Mouse (Mus musculus): ENCODE data around the gene Rgl1.

Gene Rgl1

DNA sequence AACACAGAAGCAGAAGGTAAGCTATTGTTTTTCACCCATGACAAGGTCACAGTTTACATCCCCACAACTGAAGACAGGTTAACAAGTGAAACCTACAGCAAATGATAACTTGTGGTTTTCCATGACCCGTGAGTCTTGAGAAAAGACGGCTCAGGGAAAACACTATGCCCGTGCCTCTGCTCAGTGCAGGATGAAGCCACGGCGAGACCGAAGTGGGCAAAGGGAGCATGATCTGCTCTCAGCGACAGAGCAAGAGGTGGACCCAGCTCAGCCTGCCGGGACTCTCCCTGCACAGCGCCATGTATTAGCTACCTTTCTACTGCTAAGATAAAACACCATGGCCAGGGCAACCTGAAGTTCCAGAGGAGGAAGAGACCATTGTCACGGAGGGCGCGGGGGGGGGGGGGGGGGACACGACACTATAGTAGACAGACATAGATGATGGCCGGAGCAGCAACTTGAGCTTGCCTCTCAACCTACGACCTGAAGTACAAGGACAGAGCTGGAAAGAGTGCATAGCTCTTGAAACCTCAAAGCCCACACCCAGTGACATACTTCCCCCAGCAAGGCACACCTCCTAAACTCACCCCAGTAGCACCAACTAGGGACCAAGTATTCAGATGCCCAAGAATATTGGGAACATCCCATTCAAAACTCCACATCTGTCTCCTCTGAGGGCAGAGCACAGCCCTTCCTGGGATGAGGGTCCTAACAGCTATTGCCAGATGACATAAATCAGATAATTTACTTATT lies 174.2 kb downstream of the Rgl1 start:
- no peak for DNase-seq (ENCODE audit: extremely low read depth, low read depth)

DNA sequence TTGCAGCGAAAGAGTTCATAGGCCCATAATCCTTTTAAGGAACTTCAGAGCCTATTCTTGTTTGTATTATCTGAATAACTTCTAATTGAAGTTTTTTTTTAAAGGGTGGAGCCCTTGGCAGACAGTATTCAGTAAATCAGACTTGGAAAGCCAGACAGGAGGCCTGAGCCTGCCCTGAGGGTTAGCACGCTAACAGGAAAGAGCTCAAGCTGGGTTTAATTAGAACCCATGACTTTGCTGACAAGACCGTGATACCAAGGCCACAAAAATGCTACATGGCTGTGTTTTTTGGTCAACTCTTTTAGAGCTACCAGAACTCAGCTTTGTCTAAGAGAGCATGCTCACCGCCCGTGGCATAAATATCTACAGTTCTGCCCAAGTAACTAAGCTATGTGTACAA lies 175.8 kb downstream of the Rgl1 start:
- no peak for DNase-seq (ENCODE audit: extremely low read depth, low read depth)

DNA sequence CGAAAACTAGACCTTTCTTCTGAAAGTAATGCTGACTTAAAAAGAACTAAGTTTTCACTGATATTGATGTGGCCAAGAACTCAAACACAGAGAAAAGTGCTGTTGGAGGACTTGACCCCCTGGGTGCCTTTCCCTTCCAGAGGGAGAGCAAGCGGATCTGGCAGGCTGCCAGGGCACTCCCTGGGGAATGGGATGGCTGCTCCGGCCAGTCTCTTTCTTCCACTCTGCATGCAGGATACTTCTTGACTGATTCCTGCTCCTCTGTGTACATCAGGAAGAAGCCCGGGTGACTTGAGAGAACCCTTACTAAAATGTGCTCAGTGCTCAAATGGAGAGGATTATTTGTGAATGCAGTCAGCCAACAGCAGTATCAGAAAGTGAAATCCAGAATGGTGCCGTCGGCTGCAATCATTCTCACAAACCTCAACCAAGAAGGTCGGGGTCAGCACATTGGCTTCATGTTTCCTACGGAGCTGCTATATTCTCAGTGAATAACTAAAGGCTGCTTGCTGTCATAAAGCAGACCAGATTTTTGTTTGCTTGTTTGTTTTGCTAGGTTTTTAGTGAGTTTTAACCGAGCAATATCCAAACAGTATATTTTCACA lies 176.7 kb downstream of the Rgl1 start:
- no peak for DNase-seq (ENCODE audit: extremely low read depth, low read depth)

GRCm38 (mm10) chr1:152587431-152587830 lies 178.7 kb downstream of the Rgl1 start:
- DNase-seq (ENCODE audit: extremely low read depth, low read depth) = no peak

- no peak for DNase-seq (ENCODE audit: extremely low read depth, low read depth)
These were observed 180.7 kb downstream of the Rgl1 start for GRCm38 (mm10) chr1:152585385-152585984.

DNA sequence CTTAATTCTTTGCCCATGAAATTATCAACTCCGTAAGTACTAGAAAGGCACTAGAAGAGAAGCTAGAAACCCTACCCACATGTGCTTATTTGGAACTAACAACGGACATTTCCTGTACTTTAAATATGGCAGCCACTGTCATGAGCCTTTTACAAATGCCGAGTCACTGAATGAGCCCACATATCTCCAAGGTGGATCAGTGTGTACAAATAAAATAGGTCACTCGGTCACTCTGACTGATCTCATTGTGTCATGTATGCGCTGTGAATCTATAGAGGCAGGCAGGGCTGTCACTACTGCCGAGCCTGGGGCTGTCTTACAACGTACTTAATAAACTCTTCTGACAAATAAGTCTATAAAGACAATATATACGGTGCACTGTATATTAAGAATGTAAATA lies 181.2 kb downstream of the Rgl1 start:
- no peak for DNase-seq (ENCODE audit: extremely low read depth, low read depth)

GRCm38 (mm10) chr1:152581127-152581905 lies 184.8 kb downstream of the Rgl1 start:
- no peak for DNase-seq (ENCODE audit: extremely low read depth, low read depth)

- DNase-seq (ENCODE audit: extremely low read depth, low read depth) = no peak
These were observed 187.2 kb downstream of the Rgl1 start for GRCm38 (mm10) chr1:152578944-152579343.

DNA sequence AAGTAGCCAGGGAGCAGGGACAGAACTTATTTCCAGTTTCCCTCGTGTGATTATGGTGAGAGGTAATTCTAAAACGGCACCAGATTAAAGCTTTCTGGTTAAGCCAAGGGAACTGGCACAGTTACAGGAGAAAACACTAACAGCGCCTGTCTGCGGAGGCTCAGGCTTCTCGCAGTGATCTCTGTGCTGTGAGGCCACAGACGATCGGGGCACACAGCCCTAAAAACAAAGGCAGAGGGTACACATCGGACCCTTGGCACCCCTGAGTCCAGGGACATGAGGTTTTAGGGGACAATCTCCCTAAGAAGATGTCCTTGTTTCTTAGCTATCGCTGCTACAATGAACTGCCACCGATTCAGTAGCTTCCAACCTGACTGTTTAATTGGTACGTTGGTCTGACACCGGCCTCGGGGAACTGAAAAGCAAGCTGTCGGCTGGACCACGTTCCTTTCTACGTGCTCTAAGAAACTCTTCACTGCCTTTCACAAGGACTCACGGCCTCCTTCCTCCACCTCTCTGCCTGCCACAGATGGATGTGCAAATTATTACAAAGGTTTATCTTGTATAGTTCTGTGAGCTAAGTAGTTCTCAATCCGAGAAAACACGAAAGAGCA lies 187.9 kb downstream of the Rgl1 start:
- DNase-seq (ENCODE audit: extremely low read depth, low read depth) = no peak

DNA sequence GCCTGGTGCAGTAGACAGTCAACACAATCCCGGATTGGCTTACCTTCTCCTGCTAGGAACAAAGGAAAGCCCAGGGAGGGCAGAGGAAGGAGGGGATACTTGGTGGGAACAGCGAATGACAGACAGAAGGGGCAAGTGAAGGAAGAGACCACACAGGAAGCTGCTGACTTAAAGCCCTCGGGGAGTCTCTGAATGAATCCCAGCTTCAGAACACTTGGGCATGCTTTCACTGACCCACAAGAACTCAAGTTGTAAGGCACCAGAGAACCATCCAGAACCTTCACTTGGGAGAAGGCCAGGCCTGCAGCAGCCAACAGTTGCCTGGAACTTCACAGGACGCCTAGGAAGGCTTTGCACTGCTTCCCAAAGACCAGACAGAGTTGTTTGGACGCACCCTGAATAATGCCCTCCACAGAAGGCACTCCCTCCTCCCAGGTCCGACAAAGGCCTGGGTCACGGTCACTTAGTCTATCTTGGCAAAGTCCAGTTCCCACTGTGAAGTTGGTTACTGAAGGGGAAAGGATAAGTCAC lies 189.5 kb downstream of the Rgl1 start:
- DNase-seq (ENCODE audit: extremely low read depth, low read depth) = no peak

DNA sequence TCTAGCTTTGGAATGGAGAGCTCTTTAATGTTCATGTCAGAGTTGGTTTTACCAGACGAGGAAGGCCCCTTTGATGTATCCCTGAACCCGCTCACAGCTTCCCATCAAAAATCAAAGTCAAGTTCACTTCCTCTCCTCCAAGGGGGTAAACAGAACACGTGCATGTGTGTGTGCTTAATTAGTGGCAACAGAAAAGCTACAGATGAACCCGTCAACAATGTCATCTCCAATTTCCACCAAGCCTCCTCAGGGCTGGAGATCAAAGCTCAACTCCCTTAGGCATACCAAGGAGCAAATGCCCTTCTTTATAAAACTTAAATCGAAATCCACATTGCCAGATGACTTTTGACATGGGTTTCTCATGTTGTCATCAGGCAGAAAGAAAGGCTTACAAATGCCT lies 191.1 kb downstream of the Rgl1 start:
- DNase-seq (ENCODE audit: extremely low read depth, low read depth) = no peak

GRCm38 (mm10) chr1:152573470-152574059 lies 192.6 kb downstream of the Rgl1 start:
- DNase-seq (ENCODE audit: extremely low read depth, low read depth) = no peak

DNA sequence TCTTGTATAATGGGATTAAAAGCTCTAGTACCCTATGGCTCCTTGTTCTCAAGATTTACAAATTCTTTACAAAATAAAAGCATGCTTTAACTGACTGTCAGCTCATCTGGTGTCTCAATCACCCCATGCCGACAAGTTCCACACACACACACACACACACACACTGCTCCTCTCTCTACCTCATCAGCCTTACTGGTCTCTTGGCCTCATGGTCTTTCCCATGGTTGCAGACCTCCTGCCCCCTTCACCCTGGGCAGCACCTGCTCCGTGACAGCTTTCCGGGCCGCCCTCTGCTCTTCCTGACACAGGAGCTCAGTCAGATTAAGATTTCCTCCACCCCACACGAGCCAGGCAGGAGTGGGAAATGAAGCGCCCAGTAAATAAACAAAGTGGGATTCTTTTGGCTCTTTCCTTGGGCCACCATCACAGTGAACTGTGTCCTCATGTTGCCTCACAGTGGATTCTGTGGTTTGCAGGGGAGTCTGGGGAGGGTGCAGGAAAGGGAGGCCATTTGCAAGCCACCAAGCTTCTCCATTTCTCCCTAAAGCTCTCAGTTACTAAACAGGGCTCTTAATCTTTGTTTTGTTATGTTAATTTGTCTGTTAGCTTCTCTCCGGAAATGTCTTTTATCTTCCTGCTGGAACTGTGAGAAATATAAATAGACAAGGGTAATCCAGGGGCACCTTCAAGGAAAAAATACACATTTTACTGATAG lies 193.2 kb downstream of the Rgl1 start:
- no peak for DNase-seq (ENCODE audit: extremely low read depth, low read depth)

GRCm38 (mm10) chr1:152571340-152571739 lies 194.8 kb downstream of the Rgl1 start:
- no peak for DNase-seq (ENCODE audit: extremely low read depth, low read depth)

- DNase-seq (ENCODE audit: extremely low read depth, low read depth) = no peak
These were observed 195.5 kb downstream of the Rgl1 start for GRCm38 (mm10) chr1:152570681-152571080.

DNA sequence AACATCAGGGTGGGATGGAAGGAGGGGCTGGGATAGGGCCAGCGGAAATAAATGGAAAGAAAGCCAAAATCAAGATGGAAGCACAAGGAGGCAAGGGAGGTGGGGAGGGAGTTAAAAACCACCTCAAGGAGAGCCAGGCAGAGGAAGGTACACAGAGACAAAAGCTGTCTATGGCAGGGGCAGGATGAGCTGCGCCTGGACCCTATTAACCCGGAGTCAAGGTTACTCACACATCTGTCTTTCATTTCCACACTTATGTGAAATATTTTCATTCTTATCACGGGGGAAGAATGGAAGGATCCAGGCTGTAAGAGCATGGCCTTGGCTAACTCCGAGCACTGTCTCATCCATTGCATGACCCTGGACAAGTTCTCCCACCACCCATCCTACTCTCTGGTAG lies 202.9 kb downstream of the Rgl1 start:
- no peak for DNase-seq (ENCODE audit: extremely low read depth, low read depth)

GRCm38 (mm10) chr1:152562877-152563276 lies 203.3 kb downstream of the Rgl1 start:
- DNase-seq (ENCODE audit: extremely low read depth, low read depth) = no peak

DNA sequence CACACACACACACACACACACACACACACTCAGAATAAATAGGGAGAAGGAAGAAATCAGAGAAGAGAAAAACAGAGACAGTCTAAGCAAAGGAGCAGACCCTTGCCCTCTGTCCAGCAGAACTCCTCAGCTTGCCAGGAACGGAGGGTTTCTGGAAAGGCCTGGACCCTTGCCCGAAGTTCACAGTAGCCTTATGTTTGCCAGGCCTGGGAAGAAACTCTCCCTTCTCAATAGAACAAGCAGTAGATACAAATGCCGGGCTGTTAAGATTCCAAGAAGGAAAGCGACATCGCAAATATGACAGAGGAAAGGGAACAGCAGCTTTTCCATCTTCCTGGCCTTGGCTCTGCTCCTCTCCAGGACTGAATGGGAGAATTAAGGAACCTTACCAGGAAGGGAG lies 205.7 kb downstream of the Rgl1 start:
- no peak for DNase-seq (ENCODE audit: extremely low read depth, low read depth)

DNA sequence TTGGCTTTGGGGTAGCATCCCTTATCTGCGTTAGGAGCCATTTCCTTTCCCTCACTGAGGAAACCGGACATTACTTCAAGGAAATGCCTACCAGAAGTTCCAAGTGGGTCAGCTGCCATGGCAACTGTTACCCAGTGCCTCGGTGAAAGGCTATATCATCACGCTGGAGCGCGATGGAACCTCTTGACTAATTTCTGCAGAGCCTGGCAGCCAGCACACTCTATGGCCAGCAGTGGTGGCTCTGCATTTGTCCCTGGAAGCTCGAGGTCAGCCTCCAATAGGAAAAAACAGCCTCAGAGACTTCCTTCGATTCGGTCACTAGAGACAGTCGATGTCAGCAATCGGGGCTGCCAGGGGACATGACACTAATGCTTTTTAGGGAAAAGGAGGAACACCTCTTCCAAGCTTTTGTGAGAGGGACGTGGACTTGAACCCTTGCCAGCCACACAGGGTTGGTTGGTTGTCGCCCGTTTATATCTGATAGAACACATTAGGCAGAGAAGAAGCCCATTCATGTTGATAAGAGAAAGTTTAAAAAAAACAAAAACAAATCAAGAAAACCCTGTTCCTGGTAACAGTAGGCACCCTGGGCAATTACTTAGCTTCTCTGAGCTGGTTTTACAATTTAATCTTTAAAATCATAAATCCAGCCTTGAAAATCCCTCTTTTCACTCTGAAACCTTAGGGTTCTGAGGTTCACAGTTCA lies 209.4 kb downstream of the Rgl1 start:
- DNase-seq (ENCODE audit: extremely low read depth, low read depth) = no peak

Data from MEL-GATA-1-ER (cell line).